Mouse (Mus musculus): ENCODE data around the gene Scrn1. TPM values are rescaled to one million over a fixed set of nuclear protein-coding genes. Genes with fewer than 3 reads are reported as not detected.

Scrn1 gene
- polyA plus RNA-seq, 1 experiment from 2014 or later, result 0.35 TPM

- Histone ChIP-seq H3K36me3 (replicated peaks; ENCODE audit: insufficient read depth, low read length) (no peaks in the 10 kb centered on the region), H3K9me3 (ENCODE audit: low read length) (no peaks in the 10 kb centered on the region), H3K9ac (replicated peaks) (no peak overlapping the region), H3K4me3 (ENCODE audit: low read depth, low read length) (no peak overlapping the region), H3K4me1 (ENCODE audit: insufficient read depth) (no peaks in the 10 kb centered on the region; the same call in 1 of the 2 replicates), H3K27me3 (ENCODE audit: insufficient read depth, low read length) (no peaks in the 10 kb centered on the region), H3K4me2 (ENCODE audit: low read depth, low read length) (no peak overlapping the region), H3K27ac (ENCODE audit: low read depth) (no peak overlapping the region)
- TF ChIP-seq EP300 (IDR thresholded peaks at IDR 0.05; ENCODE audit: low read depth) (no peak), CTCF (IDR thresholded peaks at IDR 0.05; ENCODE audit: low read depth) (no peak)
- ATAC-seq, result no peak
- no peak for DNase-seq
- WGBS (ENCODE audit: insufficient replicate concordance), result 73% methylated on average over 3 of the region's 3 CpGs
Measured at GRCm38 (mm10) chr6:54467371-54467770, 98.9 kb downstream of the Scrn1 start.

DNA sequence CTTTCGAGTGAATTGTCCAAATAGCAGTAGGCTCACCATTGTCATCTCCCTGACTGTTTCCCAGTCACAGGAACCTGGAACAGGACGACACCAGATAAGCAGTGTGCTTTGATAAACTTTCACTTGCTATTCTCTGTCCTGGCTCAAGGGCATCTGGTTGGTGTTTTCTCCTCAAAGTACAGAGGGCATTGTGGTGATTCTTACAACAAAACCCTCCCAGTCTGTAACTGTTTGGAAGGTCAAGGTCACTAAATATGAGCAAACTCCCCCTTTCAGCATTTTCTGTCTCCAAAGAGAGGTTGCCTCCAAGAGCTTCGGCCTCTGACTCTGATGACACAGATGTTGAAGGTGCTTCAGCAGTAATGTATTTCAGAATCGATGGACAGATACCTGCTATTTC is 101.4 kb downstream of the Scrn1 start:
- DNase-seq (no peak), ATAC-seq (no peak)
- Histone ChIP-seq H3K9ac (replicated peaks) (no peak overlapping the region), H3K4me1 (ENCODE audit: insufficient read depth) (no peaks in the 10 kb centered on the region; the same call in 1 of the 2 replicates), H3K9me3 (ENCODE audit: low read length) (no peaks in the 10 kb centered on the region), H3K27ac (ENCODE audit: low read depth) (no peak overlapping the region), H3K4me2 (ENCODE audit: low read depth, low read length) (no peak overlapping the region), H3K27me3 (ENCODE audit: insufficient read depth, low read length) (no peaks in the 10 kb centered on the region), H3K36me3 (replicated peaks; ENCODE audit: insufficient read depth, low read length) (no peaks in the 10 kb centered on the region), H3K4me3 (ENCODE audit: low read depth, low read length) (no peak overlapping the region)
- 52% methylated on average over 4 of the region's 4 CpGs for WGBS (ENCODE audit: insufficient replicate concordance)
- TF ChIP-seq EP300 (IDR thresholded peaks at IDR 0.05; ENCODE audit: low read depth) (no peak), CTCF (IDR thresholded peaks at IDR 0.05; ENCODE audit: low read depth) (no peak)

GRCm38 (mm10) chr6:54463701-54464458 is 102.4 kb downstream of the Scrn1 start:
- DNase-seq (no peak), ATAC-seq (no peak)
- Histone ChIP-seq H3K4me2 (ENCODE audit: low read depth, low read length) (no peak overlapping the region), H3K36me3 (replicated peaks; ENCODE audit: insufficient read depth, low read length) (no peaks in the 10 kb centered on the region), H3K27me3 (ENCODE audit: insufficient read depth, low read length) (no peaks in the 10 kb centered on the region), H3K4me1 (ENCODE audit: insufficient read depth) (no peaks in the 10 kb centered on the region; the same call in 1 of the 2 replicates), H3K4me3 (ENCODE audit: low read depth, low read length) (no peak overlapping the region), H3K27ac (ENCODE audit: low read depth) (no peak overlapping the region), H3K9ac (replicated peaks) (no peak overlapping the region), H3K9me3 (ENCODE audit: low read length) (no peaks in the 10 kb centered on the region)
- 58% methylated on average over 8 of the region's 8 CpGs for WGBS (ENCODE audit: insufficient replicate concordance)
- TF ChIP-seq CTCF (IDR thresholded peaks at IDR 0.05; ENCODE audit: low read depth) (no peak), EP300 (IDR thresholded peaks at IDR 0.05; ENCODE audit: low read depth) (no peak)

DNA sequence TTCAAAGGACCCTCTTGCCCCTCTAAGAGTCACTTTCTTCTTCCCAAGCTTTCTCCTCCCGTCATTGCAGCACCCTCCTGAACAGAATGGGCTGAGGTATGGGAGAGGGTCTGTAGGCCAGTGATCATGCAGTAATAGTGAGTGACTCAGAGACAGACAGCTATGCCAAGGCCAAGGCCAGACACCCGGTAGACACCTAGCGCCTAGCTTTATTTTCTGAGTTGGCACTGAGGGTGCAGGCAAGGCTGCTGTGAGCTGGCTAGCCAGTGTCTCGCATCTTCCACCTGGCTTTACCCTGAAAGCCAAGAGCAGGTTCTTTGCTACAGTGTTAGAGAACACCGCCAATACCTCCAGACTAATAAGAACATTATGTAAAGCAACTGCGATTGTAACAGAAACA is 103.5 kb downstream of the Scrn1 start:
- TF ChIP-seq CTCF (IDR thresholded peaks at IDR 0.05; ENCODE audit: low read depth), result no peak
- TF ChIP-seq EP300 (IDR thresholded peaks at IDR 0.05; ENCODE audit: low read depth), result no peak
- Histone ChIP-seq H3K36me3 (replicated peaks; ENCODE audit: insufficient read depth, low read length) (no peaks in the 10 kb centered on the region), H3K9ac (replicated peaks) (no peak overlapping the region), H3K4me1 (ENCODE audit: insufficient read depth) (no peaks in the 10 kb centered on the region; the same call in 1 of the 2 replicates), H3K4me3 (ENCODE audit: low read depth, low read length) (no peak overlapping the region), H3K9me3 (ENCODE audit: low read length) (no peaks in the 10 kb centered on the region), H3K27me3 (ENCODE audit: insufficient read depth, low read length) (no peaks in the 10 kb centered on the region), H3K4me2 (ENCODE audit: low read depth, low read length) (no peak overlapping the region), H3K27ac (ENCODE audit: low read depth) (no peak overlapping the region)
- ATAC-seq (no peak), DNase-seq (no peak)
- WGBS (ENCODE audit: insufficient replicate concordance), result 78% methylated on average over 6 of the region's 6 CpGs

DNA sequence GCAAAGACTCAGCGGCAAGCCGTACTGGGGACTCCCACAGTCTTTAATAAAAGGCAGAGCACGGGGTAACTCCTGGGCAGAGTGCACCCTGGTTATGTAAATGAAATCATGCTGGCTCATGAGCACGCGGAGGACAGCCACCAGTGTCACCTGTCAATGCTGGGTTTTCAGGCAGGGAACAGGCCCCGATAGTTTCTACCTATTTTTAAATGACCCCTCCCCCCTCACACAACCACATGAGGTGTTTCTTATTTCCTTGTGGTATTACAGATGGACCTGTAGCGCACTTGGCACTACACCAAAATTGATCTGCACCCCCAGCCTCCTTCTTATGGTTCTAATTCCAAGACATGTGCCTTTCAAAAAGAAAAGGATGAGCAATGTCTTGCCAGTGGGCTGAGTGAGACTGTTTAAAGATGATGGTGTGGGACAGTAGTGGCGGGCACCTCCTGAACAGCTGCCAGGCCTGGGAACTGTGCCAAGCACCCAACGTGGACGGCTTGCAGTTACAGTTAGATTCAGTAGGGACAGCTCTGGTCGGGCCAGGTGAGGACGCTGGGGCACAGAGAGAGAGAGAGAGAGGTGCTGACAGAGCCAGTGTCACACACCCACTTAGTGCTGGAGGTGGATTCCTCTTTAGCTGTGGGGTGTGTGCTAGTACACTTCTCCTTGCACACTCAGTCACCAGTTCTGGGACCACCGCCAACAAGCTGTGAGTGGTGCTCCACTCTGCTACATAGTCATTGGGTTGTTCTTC is 105.2 kb downstream of the Scrn1 start:
- no peak for TF ChIP-seq CTCF (IDR thresholded peaks at IDR 0.05; ENCODE audit: low read depth)
- no peak for TF ChIP-seq EP300 (IDR thresholded peaks at IDR 0.05; ENCODE audit: low read depth)
- DNase-seq, result no peak
- Histone ChIP-seq H3K27me3 (ENCODE audit: insufficient read depth, low read length) (no peaks in the 10 kb centered on the region), H3K4me1 (ENCODE audit: insufficient read depth) (no peaks in the 10 kb centered on the region; the same call in 1 of the 2 replicates), H3K4me3 (ENCODE audit: low read depth, low read length) (no peak overlapping the region), H3K9me3 (ENCODE audit: low read length) (no peaks in the 10 kb centered on the region), H3K4me2 (ENCODE audit: low read depth, low read length) (no peak overlapping the region), H3K27ac (ENCODE audit: low read depth) (no peak overlapping the region), H3K9ac (replicated peaks) (no peak overlapping the region), H3K36me3 (replicated peaks; ENCODE audit: insufficient read depth, low read length) (no peaks in the 10 kb centered on the region)
- ATAC-seq, result no peak
- WGBS (ENCODE audit: insufficient replicate concordance), result 72% methylated on average over 13 of the region's 13 CpGs

GRCm38 (mm10) chr6:54460172-54460914 is 105.9 kb downstream of the Scrn1 start:
- Histone ChIP-seq H3K9me3 (ENCODE audit: low read length) (no peaks in the 10 kb centered on the region), H3K27me3 (ENCODE audit: insufficient read depth, low read length) (no peaks in the 10 kb centered on the region), H3K4me1 (ENCODE audit: insufficient read depth) (no peaks in the 10 kb centered on the region; the same call in 1 of the 2 replicates), H3K9ac (replicated peaks) (no peak overlapping the region), H3K36me3 (replicated peaks; ENCODE audit: insufficient read depth, low read length) (no peaks in the 10 kb centered on the region), H3K27ac (ENCODE audit: low read depth) (no peak overlapping the region), H3K4me2 (ENCODE audit: low read depth, low read length) (no peak overlapping the region), H3K4me3 (ENCODE audit: low read depth, low read length) (no peak overlapping the region)
- ATAC-seq, result no peak
- WGBS (ENCODE audit: insufficient replicate concordance), result 76% methylated on average over 6 of the region's 6 CpGs
- no peak for DNase-seq
- no peak for TF ChIP-seq EP300 (IDR thresholded peaks at IDR 0.05; ENCODE audit: low read depth)
- no peak for TF ChIP-seq CTCF (IDR thresholded peaks at IDR 0.05; ENCODE audit: low read depth)

Data from liver, postnatal 0 days (tissue).